9 mouse cellular contexts compared by ENCODE assay signal in genomic region chr2:93537385-93537967, GRCm38 (mm10). TPM values are rescaled to one million over a fixed set of nuclear protein-coding genes. Genes with fewer than 3 reads are reported as not detected.
DNase-seq lines count a peak whose midpoint lies in the region; ATAC-seq and TF ChIP-seq lines count a peak whose summit lies in the region.
"Had no signal": no experiment of that assay in that cellular context is flagged by ENCODE, and none has a peak within 500 bp of the region (broad histone marks: within the 10 kb centered on the region; RNA-seq: fewer than 3 reads in every experiment).

No protein-coding gene starts in this region.

- no peaks in the 10 kb centered on the region for H3K36me3 ChIP-seq in hindbrain, embryonic 13.5 days
- H3K36me3 ChIP-seq in stomach, embryonic 14.5 days (ENCODE audit: control insufficient read depth, insufficient read depth, low read length), result no peaks in the 10 kb centered on the region

- intact Hi-C loops in left cerebral cortex, adult 2 months (cut with DNase I), result no loop called here
- intact Hi-C loops in left cerebral cortex, postnatal 36 days (cut with DNase I), result no loop called here

- H3K4me2 ChIP-seq in hindbrain, embryonic 13.5 days, result no peak overlapping the region
- H3K4me2 ChIP-seq in stomach, embryonic 14.5 days (replicated peaks; ENCODE audit: low read depth, low read length), result no peak overlapping the region

- H3K9me3 ChIP-seq in hindbrain, embryonic 13.5 days, result no peaks in the 10 kb centered on the region
- H3K9me3 ChIP-seq in stomach, embryonic 14.5 days (ENCODE audit: control insufficient read depth, low read depth, low read length), result no peaks in the 10 kb centered on the region

- peaks cover 12% of the 10 kb centered on the region; the same call in 1 of the 2 replicates for H3K4me1 ChIP-seq in hindbrain, embryonic 13.5 days (replicated peaks)
- H3K4me1 ChIP-seq in stomach, embryonic 14.5 days (ENCODE audit: control insufficient read depth, insufficient read depth, low read length), result peaks cover 12% of the 10 kb centered on the region

- whole genome bisulfite sequencing in hindbrain, embryonic 13.5 days, result 50% methylated on average over 3 of the region's 3 CpGs
- 57% methylated on average over 3 of the region's 3 CpGs for WGBS in stomach, embryonic 14.5 days

- no peak overlapping the region for H3K9ac ChIP-seq in hindbrain, embryonic 13.5 days
- H3K9ac ChIP-seq in stomach, embryonic 14.5 days (replicated peaks; ENCODE audit: low read depth, low read length), result no peak overlapping the region

- H3K27ac ChIP-seq in left cerebral cortex, adult 2 months, result no peak overlapping the region
- H3K27ac ChIP-seq in hindbrain, embryonic 13.5 days, result no peak overlapping the region
- H3K27ac ChIP-seq in stomach, embryonic 14.5 days (ENCODE audit: low read length), result peak overlapping the region; percentile 11; the same call in 1 of the 2 replicates

- peak; percentile 57; the same call in 1 of the 2 replicates for ATAC-seq in hindbrain, embryonic 13.5 days (ENCODE audit: low FRiP score)
- no peak for ATAC-seq in stomach, embryonic 14.5 days (ENCODE audit: insufficient number of reproducible peaks, insufficient read depth, low FRiP score, low read depth)

- no peaks in the 10 kb centered on the region for H3K27me3 ChIP-seq in hindbrain, embryonic 13.5 days
- no peaks in the 10 kb centered on the region for H3K27me3 ChIP-seq in stomach, embryonic 14.5 days (ENCODE audit: control insufficient read depth, insufficient read depth, low read length)

- H3K4me3 ChIP-seq in left cerebral cortex, adult 2 months, result no peak overlapping the region
- no peak overlapping the region for H3K4me3 ChIP-seq in hindbrain, embryonic 13.5 days
- no peak overlapping the region for H3K4me3 ChIP-seq in stomach, embryonic 14.5 days (ENCODE audit: low read depth, low read length)

- TF ChIP-seq CTCF in left cerebral cortex, adult 2 months (IDR thresholded peaks at IDR 0.05), result peak; percentile 43

- no peak for DNase-seq in left cerebral cortex, adult 2 months (ENCODE audit: extremely low spot score in 1 of 2, low spot score in 2 of 2)
- DNase-seq in left cerebral cortex, postnatal 36 days (ENCODE audit: low spot score in 2 of 2), result no peak
- peak; percentile 33 for DNase-seq in ZHBTc4 (ENCODE audit: low read depth, low spot score)
- no peak for DNase-seq in lung, postnatal 25 days (ENCODE audit: low spot score)
- no peak for DNase-seq in adrenal gland, postnatal 10 days
- DNase-seq: kidney, adult 11 months had no signal

RNA-seq across cellular contexts. Expression of gene Gm10803, which starts 22.9 kb away (rescaled TPM):
- not detected for total RNA-seq in left cerebral cortex, adult 2 months (2021)
- not detected for total RNA-seq in left cerebral cortex, postnatal 36 days (2021)
- not detected in 2 replicates for polyA plus RNA-seq in hindbrain, embryonic 13.5 days (2015; fragmentation: Nextera tagmentation; extraction: Ambion mirVana)
- polyA plus RNA-seq in stomach, embryonic 14.5 days (2014; fragmentation: Nextera tagmentation; extraction: Ambion mirVana), result not detected in 2 replicates
- total RNA-seq in adrenal gland, postnatal 10 days (2021), result not detected
- polyA plus RNA-seq: spleen, adult 2 months had no signal
